Mouse (Mus musculus): ENCODE data around the gene Pomc. TPM values are rescaled to one million over a fixed set of nuclear protein-coding genes. Genes with fewer than 3 reads are reported as not detected.

Pomc gene
- total and polyA plus RNA-seq, 3 experiments = 2.5 to 3.5 (median 2.8) TPM

DNA sequence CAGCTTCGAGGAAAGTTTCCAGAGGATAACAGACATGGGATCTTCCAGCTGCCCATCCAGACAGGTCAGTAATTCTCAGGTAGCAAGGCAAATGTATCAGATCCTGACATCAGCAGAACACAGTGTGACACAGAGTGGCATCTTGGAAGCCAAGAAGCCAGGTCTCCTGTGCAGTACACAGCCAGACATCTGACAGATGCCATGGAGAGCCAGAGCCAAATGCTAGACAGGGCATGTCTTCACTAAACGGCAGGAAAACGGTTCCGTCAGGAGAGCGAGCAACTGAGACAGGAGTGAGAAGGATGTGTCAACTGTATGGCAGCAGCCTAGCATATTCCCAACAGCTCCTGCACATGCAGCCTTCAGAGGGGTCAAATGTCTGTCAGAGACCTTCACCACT lies 45.7 kb downstream of the Pomc start:
- no peaks in the 10 kb centered on the region for H3K79me2 ChIP-seq (replicated peaks; ENCODE audit: control insufficient read depth, extremely low read depth, insufficient read depth, poor library complexity, severe bottlenecking)

DNA sequence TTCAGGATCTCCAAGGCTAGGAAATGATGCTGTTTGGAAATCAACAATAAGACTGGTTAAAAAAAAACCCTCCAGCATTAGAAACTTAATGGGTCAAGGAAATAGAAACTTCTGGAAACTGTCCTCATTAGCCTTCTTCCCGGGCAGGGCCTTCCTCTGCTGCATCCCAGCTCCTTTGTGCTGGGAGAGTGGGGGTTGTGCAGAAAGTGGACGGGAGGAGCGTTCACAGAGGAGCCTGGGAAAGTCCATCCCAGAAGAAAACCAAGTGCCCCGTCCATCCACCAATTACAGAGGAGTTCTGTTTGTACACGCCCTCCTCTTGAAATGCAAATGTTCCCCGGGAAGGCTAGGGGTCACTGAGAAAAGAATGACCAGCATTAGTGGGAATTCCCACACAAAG lies 49.9 kb downstream of the Pomc start:
- no peak for DNase-seq (ENCODE audit: extremely low read depth)
- no peak for TF ChIP-seq HCFC1 (IDR thresholded peaks at IDR 0.05; ENCODE audit: low read depth, low read length)
- TF ChIP-seq SMC3 (IDR thresholded peaks at IDR 0.05; ENCODE audit: low read depth, low read length) = no peak
- no peak for TF ChIP-seq EP300 (IDR thresholded peaks at IDR 0.05; ENCODE audit: low read length)
- TF ChIP-seq JUND (conservative IDR thresholded peaks at IDR 0.05; ENCODE audit: low read depth, low read length) = no peak
- TF ChIP-seq MAFK (IDR thresholded peaks at IDR 0.05; ENCODE audit: insufficient replicate concordance, low read length) = no peak
- TF ChIP-seq ZC3H11A (IDR thresholded peaks at IDR 0.05; ENCODE audit: low read depth, low read length) = no peak
- TF ChIP-seq ZMIZ1 (IDR thresholded peaks at IDR 0.05; ENCODE audit: low read depth, low read length) = no peak
- no peak for TF ChIP-seq ZNF384 (IDR thresholded peaks at IDR 0.05; ENCODE audit: low read depth, low read length)
- TF ChIP-seq BHLHE40 (IDR thresholded peaks at IDR 0.05; ENCODE audit: low read depth, low read length) = no peak
- TF ChIP-seq UBTF (IDR thresholded peaks at IDR 0.05; ENCODE audit: low read depth, low read length) = no peak
- no peaks in the 10 kb centered on the region for H3K4me1 ChIP-seq (ENCODE audit: control insufficient read depth in 1 of 2, insufficient read depth in 2 of 2)
- no peak overlapping the region for H3K4me3 ChIP-seq (replicated peaks in 1 of 3; ENCODE audit: low read depth in 2 of 3, low read length in 2 of 3, poor library complexity in 1 of 3)
- H3K27me3 ChIP-seq (replicated peaks) = peaks cover 3% of the 10 kb centered on the region
- dilution Hi-C loops (cut with MboI; ENCODE audit: extremely low pct_ligation_motif_present, extremely low pct_unique_long_range_greater_than_20kb, low sequenced_read_pairs) (no loop called here), in situ Hi-C loops (cut with MboI; ENCODE audit: low pct_ligation_motif_present, low pct_unique_long_range_greater_than_20kb, low sequenced_read_pairs) (no loop called here)
- H3K9ac ChIP-seq (ENCODE audit: insufficient read depth, low read depth) = no peak overlapping the region
- no peaks in the 10 kb centered on the region for H3K36me3 ChIP-seq (replicated peaks in 1 of 2; ENCODE audit: control insufficient read depth in 1 of 2, insufficient read depth in 1 of 2, low read length in 1 of 2)
- no peaks in the 10 kb centered on the region for H3K79me2 ChIP-seq (replicated peaks; ENCODE audit: control insufficient read depth, extremely low read depth, insufficient read depth, poor library complexity, severe bottlenecking)
- H3K9me3 ChIP-seq (replicated peaks; ENCODE audit: low read length) = no peaks in the 10 kb centered on the region
- no peak overlapping the region for H3K27ac ChIP-seq (ENCODE audit: insufficient read depth, low read depth)
- peak overlapping the region; percentile 9 for H3K4me2 ChIP-seq (ENCODE audit: insufficient read depth, low read depth, poor library complexity, severe bottlenecking)

More for the DNA sequence above, 45.7 kb downstream of the Pomc start:
- no peak for TF ChIP-seq MEF2A (IDR thresholded peaks at IDR 0.05; ENCODE audit: borderline replicate concordance, low read depth, low read length)
- no peak for TF ChIP-seq UBTF (IDR thresholded peaks at IDR 0.05; ENCODE audit: low read depth, low read length)
- no peak for DNase-seq (ENCODE audit: extremely low read depth)
- H3K36me3 ChIP-seq (replicated peaks in 1 of 2; ENCODE audit: control insufficient read depth in 1 of 2, insufficient read depth in 1 of 2, low read length in 1 of 2) = no peaks in the 10 kb centered on the region
- H3K4me3 ChIP-seq (replicated peaks in 1 of 3; ENCODE audit: low read depth in 2 of 3, low read length in 2 of 3, poor library complexity in 1 of 3) = no peak overlapping the region
- in situ Hi-C loops (cut with MboI; ENCODE audit: low pct_ligation_motif_present, low pct_unique_long_range_greater_than_20kb, low sequenced_read_pairs) = no loop called here
- no peak overlapping the region for H3K9ac ChIP-seq (ENCODE audit: insufficient read depth, low read depth)
- no peaks in the 10 kb centered on the region for H3K9me3 ChIP-seq (replicated peaks; ENCODE audit: low read length)
- H3K4me2 ChIP-seq (ENCODE audit: insufficient read depth, low read depth, poor library complexity, severe bottlenecking) = no peak overlapping the region
- no peaks in the 10 kb centered on the region for H3K4me1 ChIP-seq (ENCODE audit: control insufficient read depth in 1 of 2, insufficient read depth in 2 of 2)
- peaks cover 7% of the 10 kb centered on the region for H3K27me3 ChIP-seq (replicated peaks)
- dilution Hi-C loops (cut with MboI; ENCODE audit: extremely low pct_ligation_motif_present, extremely low pct_unique_long_range_greater_than_20kb, low sequenced_read_pairs) = no loop called here
- H3K27ac ChIP-seq (ENCODE audit: insufficient read depth, low read depth) = no peak overlapping the region

- dilution Hi-C loops (cut with MboI; ENCODE audit: extremely low pct_ligation_motif_present, extremely low pct_unique_long_range_greater_than_20kb, low sequenced_read_pairs) (no loop called here), in situ Hi-C loops (cut with MboI; ENCODE audit: low pct_ligation_motif_present, low pct_unique_long_range_greater_than_20kb, low sequenced_read_pairs) (no loop called here)
- Histone ChIP-seq H3K27me3 (replicated peaks) (peaks cover 3% of the 10 kb centered on the region), H3K4me3 (replicated peaks in 1 of 3; ENCODE audit: low read depth in 2 of 3, low read length in 2 of 3, poor library complexity in 1 of 3) (no peak overlapping the region), H3K4me2 (ENCODE audit: insufficient read depth, low read depth, poor library complexity, severe bottlenecking) (no peak overlapping the region), H3K36me3 (replicated peaks in 1 of 2; ENCODE audit: control insufficient read depth in 1 of 2, insufficient read depth in 1 of 2, low read length in 1 of 2) (no peaks in the 10 kb centered on the region), H3K79me2 (replicated peaks; ENCODE audit: control insufficient read depth, extremely low read depth, insufficient read depth, poor library complexity, severe bottlenecking) (no peaks in the 10 kb centered on the region), H3K9ac (ENCODE audit: insufficient read depth, low read depth) (no peak overlapping the region), H3K4me1 (ENCODE audit: control insufficient read depth in 1 of 2, insufficient read depth in 2 of 2) (no peaks in the 10 kb centered on the region), H3K9me3 (replicated peaks; ENCODE audit: low read length) (no peaks in the 10 kb centered on the region), H3K27ac (ENCODE audit: insufficient read depth, low read depth) (no peak overlapping the region)
- DNase-seq (ENCODE audit: extremely low read depth) = no peak
- TF ChIP-seq HCFC1 (IDR thresholded peaks at IDR 0.05; ENCODE audit: low read depth, low read length) (no peak), CHD1 (IDR thresholded peaks at IDR 0.05; ENCODE audit: low read depth, low read length) (no peak), SMC3 (IDR thresholded peaks at IDR 0.05; ENCODE audit: low read depth, low read length) (no peak), EP300 (IDR thresholded peaks at IDR 0.05; ENCODE audit: low read length) (no peak), ETS1 (conservative IDR thresholded peaks at IDR 0.05; ENCODE audit: low read depth, low read length) (no peak), SIN3A (IDR thresholded peaks at IDR 0.05; ENCODE audit: low read length) (no peak), TBP (conservative IDR thresholded peaks at IDR 0.05; ENCODE audit: low read depth, low read length) (no peak), POLR2AphosphoS2 (IDR thresholded peaks at IDR 0.05; ENCODE audit: low read depth, low read length) (no peak), CTCF (conservative IDR thresholded peaks at IDR 0.05 in 1 of 2, IDR thresholded peaks at IDR 0.05 in 1 of 2; ENCODE audit: low read depth in 2 of 2, low read length in 2 of 2) (no peak), NRF1 (IDR thresholded peaks at IDR 0.05; ENCODE audit: low read depth, low read length) (no peak), JUND (conservative IDR thresholded peaks at IDR 0.05; ENCODE audit: low read depth, low read length) (no peak), CHD2 (IDR thresholded peaks at IDR 0.05; ENCODE audit: low read length) (no peak), MXI1 (IDR thresholded peaks at IDR 0.05; ENCODE audit: low read depth, low read length) (no peak), NELFE (IDR thresholded peaks at IDR 0.05; ENCODE audit: low read depth, low read length) (no peak), BHLHE40 (IDR thresholded peaks at IDR 0.05; ENCODE audit: low read depth, low read length) (no peak), TCF12 (IDR thresholded peaks at IDR 0.05; ENCODE audit: low read depth, low read length) (no peak), JUN (IDR thresholded peaks at IDR 0.05; ENCODE audit: insufficient read depth, low read depth, low read length) (no peak), MEF2A (IDR thresholded peaks at IDR 0.05; ENCODE audit: borderline replicate concordance, low read depth, low read length) (no peak), RAD21 (IDR thresholded peaks at IDR 0.05; ENCODE audit: low read depth, low read length) (no peak)
Observed at GRCm38 (mm10) chr12:4006079-4006478, 51.3 kb downstream of the Pomc start.
